Mouse (Mus musculus) CH12.LX (cell line): Measurements from ENCODE around the gene Snx14. TPM values are rescaled to one million over a fixed set of nuclear protein-coding genes. Genes with fewer than 3 reads are reported as not detected.

Experiments used
- DNase-seq: peaks from one replicate; pipeline ENCODE4 v3.0.0-alpha.2; 2013; ENCODE audit errors: extremely low read depth
- H3K27ac ChIP-seq: 2 replicates; pipeline ENCODE4 v1.5.1; 2012; ENCODE audit warnings: low read depth, mild to moderate bottlenecking, control low read depth, moderate library complexity; ENCODE audit not compliant: insufficient read depth
- H3K27me3 ChIP-seq: replicated peaks from 2 replicates; pipeline ENCODE3; 2012; ENCODE audit warnings: inconsistent platforms
- H3K36me3 ChIP-seq, 2 experiments: replicated peaks in 1 of 2; 2 replicates each; pipeline versions ENCODE3 to v1.6.1; 2012; ENCODE audit warnings: inconsistent platforms in 1 of 2, low read length in 1 of 2, mild to moderate bottlenecking in 1 of 2, mixed read lengths in 1 of 2, moderate library complexity in 1 of 2; ENCODE audit not compliant: control insufficient read depth in 1 of 2, insufficient read depth in 1 of 2
- H3K4me1 ChIP-seq, 2 experiments: 2 replicates each; pipeline ENCODE4 v1.6.1; 2012; ENCODE audit warnings: inconsistent platforms in 1 of 2, moderate library complexity in 1 of 2; ENCODE audit not compliant: insufficient read depth in 2 of 2, control insufficient read depth in 1 of 2
- H3K4me2 ChIP-seq: 2 replicates; pipeline ENCODE4 v1.6.1; 2012; ENCODE audit warnings: low read depth, mild to moderate bottlenecking, control low read depth; ENCODE audit not compliant: poor library complexity, insufficient read depth, severe bottlenecking
- H3K4me3 ChIP-seq, 3 experiments: fragments of 150-350 bp in 1 of 3; sonication (generic) in 1 of 3; replicated peaks in 1 of 3; 2 replicates each; pipeline versions ENCODE3 to v1.5.1; 2011 to 2012; ENCODE audit warnings: low read depth in 2 of 3, low read length in 2 of 3, mild to moderate bottlenecking in 2 of 3, moderate library complexity in 2 of 3, control low read depth in 1 of 3, improper control_type of control experiment in 1 of 3, inconsistent platforms in 1 of 3, mixed read lengths in 1 of 3; ENCODE audit not compliant: poor library complexity in 1 of 3
- H3K79me2 ChIP-seq: replicated peaks from 2 replicates; pipeline ENCODE4 v1.6.1; 2012; ENCODE audit warnings: mild to moderate bottlenecking, moderate library complexity; ENCODE audit not compliant: control insufficient read depth, poor library complexity, insufficient read depth, severe bottlenecking; ENCODE audit errors: extremely low read depth
- H3K9ac ChIP-seq: 2 replicates; pipeline ENCODE4 v1.6.1; 2012; ENCODE audit warnings: low read depth, mild to moderate bottlenecking, control low read depth, moderate library complexity; ENCODE audit not compliant: insufficient read depth
- H3K9me3 ChIP-seq: replicated peaks from 2 replicates; pipeline ENCODE3; 2012; ENCODE audit warnings: low read length, inconsistent platforms, mixed read lengths
- CHD1 ChIP-seq: IDR thresholded peaks from 2 replicates; pipeline ENCODE4 v1.6.1; 2012; ENCODE audit warnings: low read depth, low read length, improper control_type of control experiment, inconsistent platforms
- EP300 ChIP-seq: IDR thresholded peaks from 2 replicates; pipeline ENCODE4 v1.6.1; 2011; ENCODE audit warnings: low read length, improper control_type of control experiment
- IRF4 ChIP-seq: IDR thresholded peaks from 2 replicates; pipeline ENCODE4 v1.6.1; 2014; ENCODE audit warnings: low read depth, mild to moderate bottlenecking, inconsistent platforms, low read length, improper control_type of control experiment
- JUN ChIP-seq: IDR thresholded peaks from 2 replicates; pipeline ENCODE4 v1.6.1; 2011; ENCODE audit warnings: low read depth, mild to moderate bottlenecking, low read length, improper control_type of control experiment, moderate library complexity; ENCODE audit not compliant: insufficient read depth
- JUND ChIP-seq: conservative IDR thresholded peaks from 2 replicates; pipeline ENCODE4 v1.6.1; 2011; ENCODE audit warnings: low read depth, low read length, improper control_type of control experiment
- KAT2A ChIP-seq: IDR thresholded peaks from 2 replicates; pipeline ENCODE4 v1.6.1; 2012; ENCODE audit warnings: low read length, improper control_type of control experiment, inconsistent platforms; ENCODE audit not compliant: insufficient replicate concordance
- MAX ChIP-seq: IDR thresholded peaks from 2 replicates; pipeline ENCODE4 v1.6.1; 2011; ENCODE audit warnings: low read length, improper control_type of control experiment
- MXI1 ChIP-seq: IDR thresholded peaks from 2 replicates; pipeline ENCODE4 v1.6.1; 2011; ENCODE audit warnings: mild to moderate bottlenecking, low read depth, low read length, improper control_type of control experiment
- MYC ChIP-seq: IDR thresholded peaks from 2 replicates; pipeline ENCODE4 v1.6.1; 2011; ENCODE audit warnings: low read depth, mild to moderate bottlenecking, improper control_type of control experiment, low read length
- NRF1 ChIP-seq: IDR thresholded peaks from 2 replicates; pipeline ENCODE4 v1.6.1; 2014; ENCODE audit warnings: low read depth, mild to moderate bottlenecking, inconsistent platforms, low read length, improper control_type of control experiment, moderate library complexity
- POLR2A ChIP-seq: IDR thresholded peaks from 2 replicates; pipeline ENCODE4 v1.6.1; 2011; ENCODE audit warnings: low read depth, mild to moderate bottlenecking, improper control_type of control experiment, low read length
- POLR2AphosphoS2 ChIP-seq: IDR thresholded peaks from 2 replicates; pipeline ENCODE4 v1.6.1; 2011; ENCODE audit warnings: low read depth, low read length, improper control_type of control experiment
- RCOR1 ChIP-seq: conservative IDR thresholded peaks from 2 replicates; pipeline ENCODE4 v1.6.1; 2012; ENCODE audit warnings: low read depth, mild to moderate bottlenecking, inconsistent platforms, low read length, improper control_type of control experiment
- SIN3A ChIP-seq: IDR thresholded peaks from 2 replicates; pipeline ENCODE4 v1.6.1; 2012; ENCODE audit warnings: low read length, improper control_type of control experiment, inconsistent platforms
- TBP ChIP-seq: conservative IDR thresholded peaks from 2 replicates; pipeline ENCODE4 v1.6.1; 2011; ENCODE audit warnings: low read depth, low read length, improper control_type of control experiment
- TCF12 ChIP-seq: IDR thresholded peaks from 2 replicates; pipeline ENCODE4 v1.6.1; 2014; ENCODE audit warnings: low read depth, mild to moderate bottlenecking, inconsistent platforms, low read length, improper control_type of control experiment
- UBTF ChIP-seq: IDR thresholded peaks from 2 replicates; pipeline ENCODE4 v1.6.1; 2012; ENCODE audit warnings: low read depth, mild to moderate bottlenecking, inconsistent platforms, low read length, improper control_type of control experiment, moderate library complexity
- USF2 ChIP-seq: conservative IDR thresholded peaks from 2 replicates; pipeline ENCODE4 v1.6.1; 2011; ENCODE audit warnings: low read depth, low read length, improper control_type of control experiment
- ZC3H11A ChIP-seq: IDR thresholded peaks from 2 replicates; pipeline ENCODE4 v1.6.1; 2012; ENCODE audit warnings: low read depth, mild to moderate bottlenecking, inconsistent platforms, low read length, improper control_type of control experiment
- dilution Hi-C: fragments of 300-500 bp; cut with MboI; formaldehyde crosslinking; loops from 2 replicates; pipeline ENCODE4 v1.14.3; 2020; ENCODE audit warnings: low sequenced_read_pairs; ENCODE audit not compliant: extremely low pct_unique_long_range_greater_than_20kb, extremely low pct_ligation_motif_present
- in situ Hi-C: fragments of 300-500 bp; cut with MboI; formaldehyde crosslinking; loops from 3 replicates; pipeline ENCODE4 v1.14.3; 2019; ENCODE audit warnings: low sequenced_read_pairs, low pct_ligation_motif_present, low pct_unique_long_range_greater_than_20kb, mixed read lengths
- polyA plus RNA-seq: library from polyadenylated mRNA; unstranded; fragments of >175 nt; gene quantifications from 2 replicates; pipeline ENCODE4 v1.2.1, GENCODE M21; 2012; ENCODE audit warnings: low read depth; ENCODE audit not compliant: insufficient read length
- total RNA-seq, 2 experiments: library from RNA; depleted of rRNA; stranded (reverse); fragments of 300-350 nt in 1 of 2; fragments of >200 nt in 1 of 2; gene quantifications; 2 replicates each; pipeline ENCODE4 v1.2.3; 2012 to 2014

Snx14 gene
- total and polyA plus RNA-seq, 3 experiments = 8.7 to 17.4 (median 10.6) TPM

DNA sequence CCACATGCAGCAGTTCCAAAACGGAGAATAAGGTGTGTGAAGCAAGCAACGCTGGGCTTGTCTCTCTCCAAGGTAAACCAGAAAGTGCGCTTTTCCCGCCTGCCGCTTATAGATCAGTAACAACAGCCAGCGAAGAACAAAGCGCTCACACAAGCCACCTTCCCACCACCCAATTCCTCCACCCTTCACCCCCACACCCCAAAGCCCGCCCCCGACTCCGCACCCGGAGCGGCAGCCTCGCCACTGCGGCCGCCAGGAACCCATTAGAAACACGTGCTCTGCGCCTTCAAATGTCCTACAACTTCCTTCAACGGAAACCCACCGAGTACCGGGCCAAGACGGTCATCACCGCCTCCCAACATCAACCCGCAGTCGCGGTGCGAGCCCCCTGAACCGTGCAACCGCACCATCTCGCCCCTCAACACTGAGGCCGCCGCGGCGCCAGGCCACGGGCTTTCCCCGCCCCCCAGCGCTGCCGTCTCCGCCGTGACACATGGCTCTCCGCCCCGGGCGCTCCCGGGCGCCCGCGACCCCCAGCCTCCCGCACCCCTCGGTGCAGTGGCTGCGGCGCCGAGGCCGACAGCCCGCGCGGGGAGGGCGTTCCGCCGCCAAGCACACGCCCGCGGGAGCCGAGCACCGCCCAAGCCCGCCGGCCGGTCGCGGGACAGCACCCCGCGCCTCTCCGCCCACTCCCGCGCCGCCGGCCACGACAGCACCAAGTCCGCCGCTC is 42.5 kb upstream of the Snx14 start:
- H3K4me2 ChIP-seq = peak overlapping the region; percentile 100
- H3K4me1 ChIP-seq = peaks cover 0 to 23% of the 10 kb centered on the region in 2 experiments; a peak in 2 of 4 replicates
- peaks cover 11% of the 10 kb centered on the region for H3K27me3 ChIP-seq
- H3K79me2 ChIP-seq = peaks cover 40% of the 10 kb centered on the region
- in situ Hi-C loops = loop anchor here (5.0 kb wide), 1 partner anchor 41 kb away; no protein-coding TSS in a partner anchor
- dilution Hi-C loops = no loop called here
- peak overlapping the region; percentile 99 for H3K9ac ChIP-seq
- H3K36me3 ChIP-seq = peaks cover 5 to 26% of the 10 kb centered on the region in 2 experiments
- H3K9me3 ChIP-seq = no peaks in the 10 kb centered on the region
- H3K4me3 ChIP-seq = peak overlapping the region; percentile 69 to 98 (median 97)
- TF ChIP-seq USF2 (no peak), SIN3A (peak; percentile 14; the same call in 1 of the 2 replicates), MAX (peak; percentile 82), IRF4 (0 out of 2 replicates have a peak, but pooled peaks have one; percentile 12), RCOR1 (no peak), ZC3H11A (no peak), MXI1 (peak; percentile 91), JUN (no peak), UBTF (0 out of 2 replicates have a peak, but pooled peaks have one; percentile 14), NRF1 (no peak), CHD1 (no peak), MYC (peak; percentile 73; the same call in 1 of the 2 replicates)
- peak overlapping the region; percentile 66 for H3K27ac ChIP-seq
- DNase-seq = peak; percentile 24

DNA sequence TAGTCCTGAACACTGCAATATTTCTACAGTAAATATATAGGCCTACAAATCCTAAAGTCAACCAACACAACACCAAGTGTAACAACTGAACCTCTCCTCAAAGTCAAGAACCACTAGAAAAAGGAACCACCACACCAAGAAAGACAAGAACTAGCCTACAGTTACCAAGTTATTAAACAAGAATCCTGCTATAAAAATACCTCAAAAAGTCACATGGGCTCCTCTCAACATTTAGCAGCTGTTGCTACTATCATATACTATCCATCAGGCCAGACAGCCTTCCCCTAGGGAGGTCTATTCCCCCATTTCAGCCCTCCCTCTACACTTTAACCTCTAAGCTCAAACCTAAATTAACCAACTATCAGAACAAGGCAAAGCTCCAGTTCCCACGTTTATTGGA is 41.4 kb upstream of the Snx14 start:
- H3K9me3 ChIP-seq = no peaks in the 10 kb centered on the region
- peaks cover 5 to 33% of the 10 kb centered on the region in 2 experiments for H3K36me3 ChIP-seq
- H3K27me3 ChIP-seq = peaks cover 11% of the 10 kb centered on the region
- in situ Hi-C loops (loop anchor here (5.0 kb wide), 1 partner anchor 42 kb away; no protein-coding TSS in a partner anchor), dilution Hi-C loops (no loop called here)
- peaks cover 48% of the 10 kb centered on the region for H3K79me2 ChIP-seq
- no peak for DNase-seq
- peaks cover 0 to 23% of the 10 kb centered on the region in 2 experiments; a peak in 2 of 4 replicates for H3K4me1 ChIP-seq
- H3K4me2 ChIP-seq = peak overlapping the region; percentile 100
- H3K4me3 ChIP-seq = peak overlapping the region; percentile 59 to 97 (median 69)
- peak overlapping the region; percentile 99 for H3K9ac ChIP-seq
- no peak for TF ChIP-seq POLR2AphosphoS2
- no peak for TF ChIP-seq MYC
- no peak for TF ChIP-seq TBP
- TF ChIP-seq POLR2A = no peak
- no peak; the same call in 1 of the 2 replicates for TF ChIP-seq SIN3A
- TF ChIP-seq CHD1 = no peak
- TF ChIP-seq IRF4 = no peak
- TF ChIP-seq EP300 = no peak
- TF ChIP-seq KAT2A = no peak
- no peak for TF ChIP-seq JUND
- no peak for TF ChIP-seq TCF12
- no peak overlapping the region for H3K27ac ChIP-seq
